Mouse (Mus musculus): ENCODE measurements around the gene Rom1. TPM values are rescaled to one million over a fixed set of nuclear protein-coding genes. Genes with fewer than 3 reads are reported as not detected.

The Rom1 gene
- total RNA-seq, 2 experiments from 2014 or later = not detected

GRCm38 (mm10) chr19:8943047-8943446, 13.9 kb upstream of the Rom1 start:
- no peak for ATAC-seq (replicated peaks; ENCODE audit: low FRiP score, poor library complexity, severe bottlenecking)

- ATAC-seq (replicated peaks; ENCODE audit: low FRiP score, poor library complexity, severe bottlenecking) = peak; percentile 15; the same call in 1 of the 2 replicates
Observed at GRCm38 (mm10) chr19:8942276-8942964, 13.3 kb upstream of the Rom1 start.

GRCm38 (mm10) chr19:8941515-8942217, 12.5 kb upstream of the Rom1 start, which contains the start of gene Mta2:
Gene Mta2 (plus strand): TSS chr19:8941875.
- peak; percentile 86 for ATAC-seq (replicated peaks; ENCODE audit: low FRiP score, poor library complexity, severe bottlenecking)

- no peak for ATAC-seq (replicated peaks; ENCODE audit: low FRiP score, poor library complexity, severe bottlenecking)
Observed at GRCm38 (mm10) chr19:8941136-8941514, 12.0 kb upstream of the Rom1 start.

DNA sequence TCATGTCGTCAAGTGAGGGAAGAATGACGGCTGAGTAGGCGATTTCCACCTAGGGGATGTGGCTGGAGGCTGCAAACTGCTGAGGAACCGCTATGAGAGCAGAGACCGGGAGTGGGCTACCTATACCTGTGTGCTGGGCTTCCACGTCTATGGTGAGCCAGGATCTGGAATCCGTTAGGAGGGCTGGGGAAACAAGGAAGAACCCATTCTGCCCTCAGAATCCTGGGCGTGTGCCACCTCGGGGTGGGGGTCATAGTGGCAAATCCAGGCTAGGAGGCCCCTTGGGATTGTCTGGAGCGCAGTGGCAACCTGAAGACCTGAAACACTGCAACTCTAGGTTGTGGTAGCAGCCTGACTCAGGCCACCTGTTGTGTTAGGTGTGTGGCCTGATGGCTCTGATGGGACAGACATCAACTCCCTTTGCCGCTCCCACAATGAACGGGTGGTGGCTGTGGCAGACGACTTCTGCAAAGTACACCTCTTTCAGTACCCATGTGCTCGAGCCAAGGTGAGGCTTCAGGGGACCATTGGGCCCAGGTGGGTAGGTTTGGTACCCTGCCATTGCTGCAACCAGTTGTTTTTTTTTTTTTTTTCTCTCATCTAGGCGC, 11.5 kb upstream of the Rom1 start:
- ATAC-seq (replicated peaks; ENCODE audit: low FRiP score, poor library complexity, severe bottlenecking) = no peak

DNA sequence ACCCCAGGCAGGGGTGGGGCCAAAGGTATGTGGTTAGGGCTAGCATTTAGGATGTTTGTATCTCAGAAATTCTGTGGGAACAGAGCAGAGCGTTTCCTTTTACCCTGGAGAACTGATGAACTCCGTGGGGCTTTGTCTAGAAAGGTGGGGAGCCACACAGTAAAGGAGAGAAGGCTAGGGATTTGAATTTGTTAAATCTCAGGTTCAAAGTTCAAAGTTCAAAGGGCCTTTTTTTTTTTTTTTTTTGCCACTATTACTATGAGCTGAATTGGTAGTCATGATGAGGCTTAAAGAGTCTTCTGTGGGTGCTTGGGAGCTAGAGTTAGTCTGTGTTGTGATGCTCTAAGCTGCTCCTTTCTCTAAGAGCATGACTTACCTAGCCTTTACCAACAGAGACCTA, 7.6 kb upstream of the Rom1 start:
- no peak for ATAC-seq (replicated peaks; ENCODE audit: low FRiP score, poor library complexity, severe bottlenecking)

DNA sequence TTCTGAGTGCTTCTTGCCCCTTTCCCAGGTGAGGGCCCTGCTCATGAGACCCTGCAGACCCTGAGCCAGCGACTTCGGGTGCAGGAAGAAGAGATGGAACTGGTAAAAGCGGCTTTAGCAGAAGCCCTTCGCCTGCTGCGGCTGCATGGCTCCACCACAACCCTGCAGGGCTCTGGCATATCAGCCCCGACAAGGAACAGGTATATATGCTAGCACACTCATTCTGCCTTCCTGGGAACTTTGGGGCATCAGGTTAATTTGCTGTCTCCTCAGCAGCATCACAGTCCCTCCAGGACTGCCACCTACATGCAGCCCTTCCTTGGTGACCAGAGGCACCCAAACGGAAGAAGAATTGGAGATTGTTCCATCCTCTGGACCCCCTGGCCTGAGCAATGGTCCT, 1.6 kb upstream of the Rom1 start:
- ATAC-seq (replicated peaks; ENCODE audit: low FRiP score, poor library complexity, severe bottlenecking) = no peak

DNA sequence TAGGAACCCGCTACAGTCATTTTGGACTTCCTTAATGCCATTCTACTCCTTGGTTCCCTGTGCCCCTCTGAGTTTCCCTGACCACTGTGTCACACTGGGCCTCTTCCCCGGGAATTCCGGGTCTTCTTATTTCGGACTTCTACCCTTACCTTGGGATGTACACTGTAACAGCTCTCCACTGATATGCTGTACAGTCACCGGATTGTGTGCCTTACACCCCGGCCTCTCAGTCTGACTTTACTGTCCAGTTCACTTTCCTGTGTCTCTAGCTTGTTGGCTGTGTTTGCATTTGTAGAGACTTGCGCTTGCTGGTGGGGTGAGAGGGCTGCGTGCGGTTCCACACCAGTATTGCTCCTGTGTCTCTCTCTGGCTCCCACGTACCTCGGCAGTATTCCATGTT, 961 bp upstream of the Rom1 start:
- no peak for ATAC-seq (replicated peaks; ENCODE audit: low FRiP score, poor library complexity, severe bottlenecking)

- ATAC-seq (replicated peaks; ENCODE audit: low FRiP score, poor library complexity, severe bottlenecking) = no peak; the same call in 1 of the 2 replicates
Observed at GRCm38 (mm10) chr19:8928689-8929223, 400 bp downstream of the Rom1 start.

- ATAC-seq (replicated peaks; ENCODE audit: low FRiP score, poor library complexity, severe bottlenecking) = no peak
Observed at GRCm38 (mm10) chr19:8927891-8928525, 1.1 kb downstream of the Rom1 start.

DNA sequence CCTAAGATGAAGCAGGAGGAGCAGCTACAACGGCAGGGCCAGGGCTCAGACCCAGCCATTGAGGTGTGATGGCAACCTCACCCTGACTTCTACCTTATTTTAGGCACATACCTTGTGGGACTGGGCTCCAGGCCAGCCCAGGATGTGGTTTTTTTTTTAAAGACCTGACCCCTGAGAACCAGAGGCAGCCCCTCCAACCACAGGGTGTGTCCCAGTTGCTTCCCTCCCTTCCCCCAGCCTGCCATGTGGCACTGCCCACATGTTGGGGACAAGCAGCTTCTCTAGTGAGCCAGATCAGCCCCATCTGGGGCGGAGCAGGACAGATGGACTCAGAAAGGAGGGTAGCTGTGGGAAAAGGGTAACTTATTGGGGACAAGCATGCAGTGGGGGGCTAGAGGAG, 2.4 kb downstream of the Rom1 start:
- no peak for ATAC-seq (replicated peaks; ENCODE audit: low FRiP score, poor library complexity, severe bottlenecking)

DNA sequence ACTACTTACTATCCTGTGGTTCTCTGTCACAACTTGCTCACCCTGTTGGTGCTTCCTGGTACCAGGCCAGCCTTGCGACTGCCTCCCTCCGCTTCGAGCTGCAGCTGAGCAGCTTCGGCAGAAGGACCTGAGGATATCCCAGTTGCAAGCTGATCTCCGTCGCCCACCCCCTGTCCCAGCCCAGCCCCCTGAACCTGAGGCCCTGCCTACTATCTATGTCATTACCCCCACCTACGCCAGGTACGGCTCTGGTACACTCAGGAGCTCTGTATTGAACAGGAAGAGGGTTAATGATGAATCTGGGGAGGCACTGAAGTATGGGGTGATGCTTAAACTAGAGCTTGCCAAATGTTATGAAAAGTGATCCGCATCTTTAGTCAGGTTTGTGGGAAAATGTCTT, 7.4 kb downstream of the Rom1 start:
- no peak for ATAC-seq (replicated peaks; ENCODE audit: low FRiP score, poor library complexity, severe bottlenecking)

DNA sequence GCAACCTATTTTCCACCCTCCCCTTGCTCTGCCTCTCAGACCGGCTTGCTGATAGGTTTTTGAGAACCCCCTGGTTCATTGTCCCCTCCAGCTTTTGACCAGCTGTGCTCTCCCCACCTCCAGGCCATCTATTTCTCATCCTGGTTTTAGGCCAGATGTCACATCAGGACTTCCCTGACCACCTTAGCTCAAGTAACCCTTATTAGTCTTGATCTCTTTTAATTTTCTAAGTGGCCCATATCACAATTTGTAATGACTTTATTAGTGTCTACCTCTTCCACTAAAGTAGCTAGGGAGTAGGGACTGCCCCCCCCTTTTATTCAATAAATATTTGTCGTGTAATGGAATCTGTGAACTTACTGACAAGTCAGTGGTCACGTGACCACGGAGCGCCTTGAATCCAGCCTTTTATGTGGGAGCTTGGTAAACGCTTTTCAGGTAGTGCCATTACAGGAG, 8.3 kb downstream of the Rom1 start:
- peak; percentile 68 for ATAC-seq (replicated peaks; ENCODE audit: low FRiP score, poor library complexity, severe bottlenecking)

DNA sequence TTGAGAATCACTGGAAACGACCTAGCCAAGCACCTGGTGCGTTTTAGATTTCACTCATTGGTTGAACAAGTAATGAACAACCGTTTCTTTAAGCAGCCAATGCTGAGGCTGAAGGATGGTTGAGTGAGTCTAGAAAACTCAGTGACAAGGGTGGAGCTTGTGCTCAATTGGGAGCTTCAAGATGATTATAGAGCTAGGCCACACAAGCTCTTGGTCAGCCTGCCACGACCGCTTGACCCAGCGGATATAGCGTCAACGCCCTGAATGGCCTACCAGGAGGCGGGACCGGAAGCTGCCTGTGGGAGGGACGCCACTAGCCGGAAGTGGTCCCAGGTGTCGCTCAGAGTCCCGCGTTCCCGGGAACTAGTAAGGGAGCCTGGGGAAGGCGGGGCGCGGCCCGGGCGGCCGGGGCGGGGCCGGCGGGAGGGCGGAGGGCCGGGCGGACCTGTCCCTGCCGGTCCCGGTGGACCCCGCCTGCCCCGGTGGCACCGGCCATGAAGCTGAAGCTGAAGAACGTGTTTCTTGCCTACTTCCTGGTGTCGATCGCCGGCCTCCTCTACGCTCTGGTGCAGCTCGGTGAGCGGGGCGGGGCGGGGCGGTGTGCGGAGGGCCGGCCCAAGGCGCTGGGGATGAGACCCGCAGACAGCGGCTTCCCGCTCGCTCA, 9.0 kb downstream of the Rom1 start, which contains the start of gene B3gat3:
TSS of gene B3gat3 (plus strand) at position 302 of the 664 bp plus-strand sequence.
- ATAC-seq (replicated peaks; ENCODE audit: low FRiP score, poor library complexity, severe bottlenecking) = peak; percentile 96

GRCm38 (mm10) chr19:8919684-8920072, 9.5 kb downstream of the Rom1 start:
- ATAC-seq (replicated peaks; ENCODE audit: low FRiP score, poor library complexity, severe bottlenecking) = no peak

GRCm38 (mm10) chr19:8919000-8919399, 10.2 kb downstream of the Rom1 start:
- ATAC-seq (replicated peaks; ENCODE audit: low FRiP score, poor library complexity, severe bottlenecking) = no peak

- ATAC-seq (replicated peaks; ENCODE audit: low FRiP score, poor library complexity, severe bottlenecking) = no peak
Observed at GRCm38 (mm10) chr19:8914212-8914611, 14.9 kb downstream of the Rom1 start.

DNA sequence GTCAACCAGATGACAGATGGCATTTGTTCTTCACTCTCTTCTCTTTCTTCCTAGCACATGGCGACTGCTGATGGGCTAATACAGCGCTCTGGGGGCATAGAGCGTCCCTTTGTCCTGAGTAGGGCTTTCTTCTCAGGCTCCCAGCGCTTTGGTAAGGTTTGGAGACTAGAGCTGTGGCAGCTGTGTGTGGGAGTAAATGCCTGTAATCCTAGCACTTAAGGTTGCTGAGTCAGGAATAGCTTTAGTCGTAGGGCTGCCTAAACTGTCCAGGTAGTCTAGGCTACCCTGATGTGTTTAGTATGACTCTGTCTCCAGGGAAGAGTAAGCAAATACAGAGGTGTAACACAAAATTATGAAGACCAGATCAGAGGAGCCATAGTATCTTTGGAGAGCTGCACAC, 17.3 kb downstream of the Rom1 start:
- ATAC-seq (replicated peaks; ENCODE audit: low FRiP score, poor library complexity, severe bottlenecking) = no peak

DNA sequence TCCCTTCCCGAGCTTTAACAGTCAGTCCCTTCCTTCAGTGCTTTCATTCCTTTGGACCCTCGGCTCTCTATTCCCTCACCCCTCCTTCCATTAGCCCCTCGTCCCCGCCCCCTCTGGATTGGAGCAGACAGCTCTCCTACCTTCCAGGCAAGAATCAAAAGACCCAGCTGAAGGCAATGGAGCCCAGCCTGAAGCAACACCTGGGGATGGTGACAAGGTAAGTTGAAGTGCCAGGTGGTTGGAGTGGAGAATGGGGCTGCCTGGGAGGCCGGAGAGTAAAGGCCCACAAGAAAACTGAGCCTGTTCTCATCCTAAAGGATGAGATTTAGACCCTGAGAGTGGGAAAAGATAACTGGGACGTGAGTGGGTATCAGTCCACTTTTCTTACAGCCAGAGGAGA, 20.6 kb downstream of the Rom1 start:
- no peak for ATAC-seq (replicated peaks; ENCODE audit: low FRiP score, poor library complexity, severe bottlenecking)

DNA sequence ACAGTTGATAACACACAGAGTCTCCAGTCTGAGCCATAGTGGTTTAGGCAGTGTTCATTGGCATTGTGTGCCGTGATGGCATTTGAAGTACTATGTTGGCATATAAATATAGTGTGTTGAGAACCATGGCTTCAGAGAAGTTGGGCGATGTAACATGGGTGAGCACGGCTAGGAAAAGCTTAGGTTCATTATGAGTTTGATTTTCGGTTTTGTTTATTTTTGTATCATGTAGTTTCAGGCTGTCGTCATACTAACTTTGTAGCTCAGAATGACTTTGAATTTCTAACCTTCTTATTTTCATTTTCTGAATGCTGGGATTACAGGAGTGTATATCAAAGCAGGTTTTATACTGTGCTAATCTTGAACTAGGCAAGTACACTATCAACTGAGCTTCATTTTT, 25.7 kb downstream of the Rom1 start:
- no peak for ATAC-seq (replicated peaks; ENCODE audit: low FRiP score, poor library complexity, severe bottlenecking)
